Mouse (Mus musculus) liver, adult 2 months (tissue): Measurements from ENCODE around the gene Acsl3.

Source experiments
- CTCF ChIP-seq: fragments of 200-500 bp; IDR thresholded peaks from 2 replicates; pipeline ENCODE4 v1.5.1; 2011; ENCODE audit warnings: low read depth, low read length, control low read depth
- POLR2A ChIP-seq: fragments of 200-500 bp; IDR thresholded peaks from 2 replicates; pipeline ENCODE4 v1.6.1; 2011; ENCODE audit warnings: low read length, control low read depth; ENCODE audit not compliant: insufficient read depth; ENCODE audit errors: extremely low read depth

DNA sequence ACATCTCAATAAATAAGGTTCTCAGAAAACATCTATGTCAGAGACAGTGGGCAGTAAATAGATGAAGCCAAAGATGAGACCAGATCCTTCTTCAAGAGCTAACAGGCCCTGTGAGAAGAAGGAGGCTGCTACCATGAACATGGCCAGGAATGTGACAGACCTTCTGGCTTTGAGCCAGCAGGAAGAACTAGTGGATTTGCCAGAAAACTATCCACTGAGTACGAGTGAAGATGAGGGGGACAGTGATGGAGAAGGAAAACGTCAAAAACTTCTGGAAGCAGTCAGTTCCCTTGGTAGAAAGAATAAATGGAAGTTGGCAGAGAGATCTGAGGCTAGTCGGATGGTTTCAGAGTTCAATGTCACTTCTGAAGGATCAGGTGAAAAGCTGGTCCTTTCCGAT lies 6.7 kb downstream of the Acsl3 start:
- TF ChIP-seq POLR2A (no peak), CTCF (no peak)
